Mouse (Mus musculus) embryo, embryonic 10.5 days (tissue): ENCODE measurements around the gene Utp18.
"Not testable (repeated sequence)": the region's sequence is repeated elsewhere in the genome, so short reads cannot be mapped to it uniquely, and the experiment has no call there.

ENCODE experiments used
- DNase-seq: peaks from one replicate; pipeline ENCODE4 v3.0.0-alpha.2; 2015; ENCODE audit warnings: low spot score

The Utp18 gene

DNA sequence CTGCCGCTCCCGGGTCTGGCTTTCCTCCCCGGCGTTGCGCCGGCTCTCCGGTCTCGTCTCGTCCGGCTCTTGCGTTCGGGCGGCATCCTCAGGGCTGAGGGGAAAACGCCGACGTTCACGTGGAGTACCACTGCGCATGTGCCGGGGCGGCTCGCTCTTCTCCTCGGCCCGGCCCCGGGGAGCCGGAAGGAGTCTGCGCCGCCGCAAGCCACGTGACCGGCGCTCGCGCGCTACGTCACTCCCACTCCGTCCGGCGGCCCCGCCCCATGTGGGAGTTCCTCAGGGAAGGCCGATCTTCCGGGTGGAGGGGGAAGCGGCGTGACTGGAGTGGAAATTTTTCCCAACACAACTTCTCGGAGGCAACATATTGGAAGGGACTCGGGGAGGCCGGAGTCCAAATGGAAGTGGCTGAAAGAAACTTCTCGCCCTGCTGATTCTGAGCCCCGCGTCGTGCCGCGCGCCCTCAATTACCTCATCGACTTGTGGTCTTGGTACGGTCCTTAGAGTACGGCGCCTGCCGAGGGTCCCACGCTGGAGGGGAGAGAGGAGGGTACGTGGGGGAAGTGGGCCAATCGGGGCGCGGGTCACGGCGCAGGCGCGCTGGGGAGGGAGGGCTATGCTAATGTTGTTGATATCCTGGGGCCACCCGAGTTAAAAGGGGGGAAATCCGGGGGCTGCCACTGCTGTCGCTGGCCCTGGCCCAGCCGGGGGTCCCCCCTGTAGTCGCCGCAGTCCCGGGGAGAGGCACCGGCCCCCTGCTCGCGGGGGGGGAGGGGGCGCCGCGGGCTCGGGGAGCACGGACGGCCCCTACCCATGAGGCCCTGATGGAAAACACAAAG lies at the start of gene Utp18, which contains the start of gene Mbtd1:
Gene Utp18, minus strand, starts transcription at position 195 of the 839 bp plus-strand sequence.
Gene Mbtd1, plus strand, starts transcription at position 281 of the 839 bp plus-strand sequence.
- peak; percentile 97 for DNase-seq

- no peak for DNase-seq
These were observed 43.5 kb upstream of the Utp18 start for GRCm38 (mm10) chr11:93929106-93929505.

DNA sequence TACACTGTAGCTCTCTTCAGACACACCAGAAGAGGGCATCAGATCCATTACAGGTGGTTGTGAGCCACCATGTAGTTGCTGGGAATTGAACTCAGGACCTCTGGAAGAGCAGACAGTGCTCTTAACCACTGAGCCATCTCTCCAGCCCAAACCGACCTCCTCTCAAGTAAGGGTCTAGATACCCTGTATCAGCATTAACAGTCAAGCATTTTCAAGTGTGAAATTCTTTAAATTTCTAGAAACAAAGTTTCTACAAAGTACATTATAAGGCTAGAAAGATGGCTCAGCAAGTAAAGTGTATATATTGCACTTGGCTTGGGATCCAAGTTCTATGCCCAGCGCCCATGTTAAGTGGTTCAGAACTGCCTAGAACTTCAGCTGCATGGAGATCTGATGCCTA lies 29.5 kb upstream of the Utp18 start:
- not testable (repeated sequence) for DNase-seq

DNA sequence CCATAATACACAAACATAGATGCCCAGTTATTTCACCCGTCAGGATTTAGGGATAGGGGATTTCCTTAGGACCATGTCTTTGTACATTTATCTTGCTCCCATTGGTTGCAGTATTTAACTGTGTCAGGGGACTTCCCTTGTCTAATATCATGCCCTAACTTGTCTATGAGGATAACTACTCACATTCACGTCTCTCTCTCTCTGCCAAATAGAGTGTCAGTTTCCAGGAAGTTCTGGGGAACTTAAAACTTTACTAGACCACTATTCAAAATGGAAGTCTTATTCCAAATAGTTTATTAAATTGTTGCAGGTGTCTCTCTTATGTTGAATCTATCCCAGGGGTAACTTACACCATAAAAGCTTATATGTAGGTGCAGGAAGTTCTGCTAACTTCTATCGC lies 26.0 kb upstream of the Utp18 start:
- DNase-seq, result no peak

- DNase-seq, result no peak
These were observed 23.3 kb upstream of the Utp18 start for GRCm38 (mm10) chr11:93908829-93909228.

GRCm38 (mm10) chr11:93907839-93908238 lies 22.3 kb upstream of the Utp18 start:
- no peak for DNase-seq

DNA sequence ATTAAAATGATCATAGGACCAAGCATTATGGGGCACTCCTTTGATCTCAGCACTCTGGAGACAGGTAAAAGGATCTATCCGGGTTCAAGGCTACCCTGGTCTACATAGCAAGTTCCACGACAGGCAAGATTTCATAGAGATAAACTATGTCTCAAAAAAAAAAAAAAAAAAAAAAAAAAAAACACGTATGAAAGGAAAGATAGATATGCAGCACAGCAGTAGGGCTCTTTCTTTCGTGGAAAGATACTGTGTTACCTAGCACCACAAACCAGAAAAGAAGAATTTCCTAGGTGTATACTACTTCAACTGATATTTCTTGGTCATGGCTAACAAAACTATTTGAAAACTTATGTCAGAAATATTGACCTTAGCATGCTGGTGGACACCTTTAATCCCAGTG lies 21.3 kb upstream of the Utp18 start:
- DNase-seq, result no peak

DNA sequence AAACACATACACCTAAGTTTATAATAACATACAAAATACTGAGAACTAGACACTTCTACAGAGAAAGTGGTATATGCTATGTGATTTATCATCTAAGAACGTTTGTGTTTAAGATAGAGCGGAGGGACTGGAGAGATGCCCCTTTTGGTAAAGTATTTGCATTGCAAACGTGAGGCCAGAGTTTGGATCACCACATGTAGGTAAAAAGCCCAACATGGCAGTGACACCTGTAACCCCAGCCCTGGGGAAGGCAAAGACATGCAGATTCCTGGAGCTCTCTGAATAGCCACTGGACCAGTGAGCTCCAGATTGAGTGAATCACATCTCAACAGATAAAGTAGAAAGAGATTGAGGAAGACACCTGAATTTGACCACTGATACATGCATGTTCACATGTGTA lies 12.2 kb upstream of the Utp18 start:
- DNase-seq, result no peak

- DNase-seq, result no peak
These were observed 1.5 kb upstream of the Utp18 start for GRCm38 (mm10) chr11:93887080-93887447.

GRCm38 (mm10) chr11:93886411-93887079 lies 979 bp upstream of the Utp18 start:
- peak; percentile 67 for DNase-seq

GRCm38 (mm10) chr11:93884901-93885571 lies 530 bp downstream of the Utp18 start:
- DNase-seq, result peak; percentile 59

GRCm38 (mm10) chr11:93884068-93884467 lies 1.5 kb downstream of the Utp18 start:
- DNase-seq, result no peak

DNA sequence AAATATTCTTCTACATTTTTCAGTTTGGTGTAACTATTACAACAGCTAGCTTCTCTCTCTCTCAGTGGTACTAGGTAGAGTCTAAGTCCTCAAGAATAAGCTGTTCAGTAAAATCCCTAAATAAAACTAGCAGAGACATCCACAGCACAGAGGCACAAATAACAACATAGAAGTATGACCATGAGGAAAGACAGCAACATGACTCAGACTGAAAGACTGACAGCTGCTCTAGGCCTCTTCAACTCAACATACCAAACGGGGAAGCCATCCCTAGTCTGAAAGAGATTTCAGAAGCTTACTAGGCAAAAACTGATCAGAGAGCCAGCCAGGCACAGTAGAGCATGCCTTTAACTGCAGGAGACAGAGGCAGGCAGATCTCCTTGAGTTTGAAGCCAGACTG lies 22.9 kb downstream of the Utp18 start:
- no peak for DNase-seq

GRCm38 (mm10) chr11:93862045-93862623 lies 23.4 kb downstream of the Utp18 start:
- DNase-seq, result no peak

GRCm38 (mm10) chr11:93861193-93861592 lies 24.4 kb downstream of the Utp18 start:
- no peak for DNase-seq

GRCm38 (mm10) chr11:93860540-93861172 lies 24.9 kb downstream of the Utp18 start:
- DNase-seq, result no peak

- DNase-seq, result peak; percentile 89
These were observed 29.1 kb downstream of the Utp18 start for GRCm38 (mm10) chr11:93856284-93856955.

DNA sequence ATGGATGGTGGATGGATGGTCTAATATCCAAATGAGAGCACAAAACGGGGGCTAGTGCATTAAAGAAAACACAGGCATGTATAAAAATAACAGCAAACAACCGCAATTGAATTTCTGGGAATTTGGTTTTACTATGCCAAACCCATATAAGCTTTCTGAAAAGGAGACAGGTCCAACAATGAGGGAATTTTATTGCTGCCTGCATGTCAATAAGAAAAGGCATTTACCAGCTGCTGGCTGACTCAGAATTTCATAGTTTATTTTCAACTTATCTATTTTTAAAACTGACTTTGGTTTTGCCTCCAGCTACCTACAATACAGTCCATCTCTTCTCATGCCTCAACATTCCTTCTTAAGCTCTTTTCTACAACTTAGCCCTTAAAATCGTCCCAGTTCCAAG lies 33.0 kb downstream of the Utp18 start:
- no peak for DNase-seq

- DNase-seq, result peak; percentile 8
These were observed 38.2 kb downstream of the Utp18 start for GRCm38 (mm10) chr11:93847342-93847741.

GRCm38 (mm10) chr11:93835800-93836199 lies 49.8 kb downstream of the Utp18 start:
- no peak for DNase-seq

DNA sequence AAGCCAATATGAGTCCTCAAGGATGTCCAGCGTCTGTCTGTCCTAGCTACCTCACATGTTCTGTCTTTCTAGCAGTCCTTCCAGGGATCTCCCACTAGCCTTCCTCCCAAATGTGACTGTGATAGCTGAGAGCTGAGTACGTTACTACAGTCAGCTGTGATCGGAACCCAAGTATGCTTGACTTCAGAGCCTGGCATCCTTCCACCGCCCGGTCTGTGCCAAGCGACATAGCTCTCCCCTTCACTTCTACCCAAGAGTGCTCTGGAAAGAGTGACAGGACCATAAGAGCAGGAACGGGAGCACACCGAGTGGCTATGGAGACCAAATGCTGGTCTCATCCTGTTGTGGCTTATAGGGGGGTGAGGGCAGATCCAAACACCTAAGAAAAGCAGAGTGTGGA lies 55.6 kb downstream of the Utp18 start:
- DNase-seq, result no peak
